Mouse (Mus musculus): Measurements from ENCODE around the gene Ssr1. TPM values are rescaled to one million over a fixed set of nuclear protein-coding genes. Genes with fewer than 3 reads are reported as not detected.

The Ssr1 gene
- total RNA-seq, 4 experiments from 2014 or later, result 92.0 to 103 (median 98.7) TPM

DNA sequence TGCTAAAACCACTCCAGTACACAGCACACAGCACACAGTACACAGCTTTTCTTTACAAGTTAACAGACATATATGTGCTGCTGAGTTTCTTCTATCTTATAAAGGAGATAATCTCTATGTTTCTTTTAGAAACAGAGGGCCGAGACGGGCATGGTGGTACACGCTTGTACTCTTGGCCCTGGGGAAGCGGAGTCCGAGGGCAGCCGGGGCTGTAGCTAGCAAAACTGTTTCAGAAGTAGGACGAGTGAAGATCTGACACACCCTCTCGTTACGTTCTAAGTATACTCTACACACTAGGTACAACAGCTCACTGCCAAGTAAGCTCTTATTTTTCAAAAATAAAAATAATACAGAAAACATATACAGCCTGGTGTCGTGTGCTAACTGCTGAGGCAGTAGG is 13.7 kb downstream of the Ssr1 start:
- no peak for DNase-seq (ENCODE audit: low spot score in 2 of 2)

DNA sequence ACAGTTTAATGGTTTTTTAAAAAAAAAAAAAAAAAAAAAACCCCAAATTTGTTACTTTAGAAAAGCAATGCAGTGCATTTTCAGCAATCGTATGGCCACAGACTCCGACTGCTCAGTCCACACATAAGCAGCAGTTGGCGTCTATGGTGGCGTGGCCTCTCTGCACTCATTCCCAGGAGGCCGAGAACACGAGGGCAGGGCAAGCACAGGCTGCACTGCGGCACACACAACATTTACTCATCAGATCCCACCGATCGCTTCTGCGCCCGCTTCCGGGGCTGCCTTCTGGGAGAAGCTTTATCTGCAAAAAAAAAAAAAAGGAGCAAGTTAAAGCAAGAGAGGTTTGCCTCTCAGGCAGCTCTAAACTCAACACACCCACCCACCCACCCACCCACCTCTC is 14.5 kb downstream of the Ssr1 start:
- no peak for DNase-seq (ENCODE audit: low spot score in 2 of 2)

DNA sequence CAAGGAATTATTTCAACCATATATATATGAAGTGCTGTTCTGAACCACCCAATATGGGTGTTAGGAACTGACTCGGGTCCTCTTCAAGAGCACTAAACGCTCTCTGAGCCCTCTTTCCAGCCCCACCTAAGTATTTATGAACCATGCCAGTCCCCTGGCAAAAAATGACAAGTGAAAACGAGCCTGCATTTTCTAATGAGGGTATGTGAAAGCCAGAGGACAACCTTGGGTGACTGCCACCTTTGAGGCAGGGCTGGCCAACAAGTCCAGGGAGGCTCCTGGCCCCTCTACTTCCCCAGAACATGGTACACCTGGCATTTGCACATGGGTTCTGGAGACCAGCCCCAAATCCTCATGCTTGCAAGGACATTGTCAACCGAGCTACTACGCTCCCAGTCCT is 19.3 kb downstream of the Ssr1 start:
- DNase-seq (ENCODE audit: low spot score in 2 of 2), result no peak

DNA sequence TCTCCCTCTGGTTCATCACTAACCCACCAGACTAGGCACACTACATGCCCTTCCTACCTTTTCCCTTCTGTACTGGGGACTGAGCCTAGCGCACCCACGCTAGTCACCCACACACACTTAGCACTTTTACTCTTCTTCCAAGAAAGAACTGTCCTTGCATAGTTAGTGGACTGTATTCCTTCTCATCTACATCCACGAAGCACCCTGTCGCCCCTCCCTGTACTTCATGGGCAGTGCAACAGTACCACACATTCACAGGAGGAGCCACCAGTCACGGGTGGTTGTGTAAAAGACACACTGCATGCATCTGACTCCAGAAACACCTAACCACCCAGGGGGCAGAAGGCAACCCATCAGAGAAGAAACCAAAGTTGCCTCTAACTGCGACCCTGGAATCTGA is 20.0 kb downstream of the Ssr1 start:
- DNase-seq (ENCODE audit: low spot score in 2 of 2), result no peak

DNA sequence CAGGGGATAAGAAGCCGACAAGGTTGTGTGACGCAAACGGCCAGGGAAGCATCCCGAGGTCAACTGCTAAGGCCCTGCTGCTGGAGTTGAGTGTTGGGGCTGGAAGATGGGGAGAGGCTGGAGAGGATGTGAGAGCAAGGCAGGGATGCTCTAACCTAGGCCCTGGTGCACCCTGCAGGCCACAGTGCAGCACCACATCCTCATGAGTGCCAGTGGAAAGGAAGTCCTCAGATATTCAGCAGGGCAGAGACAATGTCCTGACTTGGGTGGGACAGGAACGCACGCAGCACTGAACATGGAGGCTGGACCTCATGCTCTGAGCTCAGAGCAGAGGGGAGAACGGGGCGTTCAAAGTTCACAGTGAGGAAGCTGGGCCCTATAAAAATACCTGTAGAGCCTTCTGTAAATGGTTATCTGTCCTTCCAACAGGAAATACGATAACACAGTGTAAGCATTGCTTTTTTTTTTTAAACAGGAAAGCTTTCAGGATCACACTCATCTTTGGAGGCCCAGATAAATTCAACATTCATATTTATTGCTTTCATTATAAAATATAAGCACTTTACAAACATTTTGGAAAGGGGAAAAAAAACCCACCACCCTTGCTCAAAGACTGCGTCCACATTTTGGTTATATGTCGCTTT is 23.0 kb downstream of the Ssr1 start:
- no peak for DNase-seq (ENCODE audit: low spot score in 2 of 2)

DNA sequence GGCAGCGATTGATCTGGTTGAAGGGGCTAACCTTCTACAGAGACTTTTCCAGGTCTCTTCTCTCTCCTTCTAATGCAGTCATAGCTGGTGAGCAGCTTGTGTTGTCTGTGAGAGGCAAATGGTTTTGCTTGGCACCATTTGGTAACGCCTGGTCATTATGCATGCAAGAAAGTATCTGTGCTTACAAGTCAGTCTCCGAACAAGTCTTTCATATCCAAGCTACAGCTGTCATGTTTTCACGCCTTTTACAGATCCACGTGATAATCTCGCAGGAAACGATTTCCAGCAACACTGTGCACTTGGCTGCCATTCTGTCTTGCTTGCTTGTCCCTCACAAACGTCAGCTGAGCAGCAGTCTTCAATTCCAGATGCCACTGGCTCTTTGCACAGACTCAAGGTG is 24.0 kb downstream of the Ssr1 start:
- peak in 1 of 2 experiments; percentile 49 for DNase-seq (ENCODE audit: low spot score in 2 of 2)

DNA sequence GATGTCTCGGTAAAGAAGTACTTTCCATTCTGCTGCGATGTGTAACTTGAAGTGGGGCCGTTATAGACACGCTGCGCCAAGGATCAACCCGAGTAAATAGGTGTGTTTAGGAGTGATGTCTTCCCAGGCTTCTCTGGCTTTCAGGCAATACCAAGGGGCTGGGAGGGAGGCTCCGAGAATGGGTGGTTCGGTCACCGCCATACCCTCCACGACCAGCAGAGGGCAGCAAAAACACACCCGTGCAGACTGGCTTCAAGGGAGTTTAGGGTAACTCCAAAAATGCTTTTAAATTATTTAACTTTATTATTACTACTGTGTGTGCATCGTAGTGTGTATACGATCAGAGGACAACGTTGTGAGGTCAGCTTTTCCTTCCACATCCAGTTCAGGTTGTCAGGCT is 24.7 kb downstream of the Ssr1 start:
- peak; percentile 73 to 91 for DNase-seq (ENCODE audit: low spot score in 2 of 2)

DNA sequence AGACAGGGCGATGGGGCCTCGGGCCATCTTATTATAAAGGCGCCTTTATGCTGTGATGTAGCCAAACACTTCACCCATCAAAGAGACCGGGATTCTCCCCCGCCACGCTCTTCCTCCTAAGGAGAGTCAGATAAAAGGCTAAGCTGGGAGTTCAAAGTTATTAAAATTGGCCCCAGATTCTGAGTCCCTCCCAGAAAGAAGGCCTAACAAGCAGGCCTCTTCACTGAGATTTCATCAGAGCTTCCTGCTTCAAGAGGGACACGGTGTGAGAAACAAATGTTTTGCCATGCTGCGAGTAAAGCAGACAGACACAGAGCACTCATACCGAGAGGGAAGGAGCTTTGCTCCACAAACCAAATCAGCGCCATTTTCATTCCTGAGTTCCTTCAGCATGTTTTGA is 26.5 kb downstream of the Ssr1 start:
- no peak for DNase-seq (ENCODE audit: low spot score in 2 of 2)

DNA sequence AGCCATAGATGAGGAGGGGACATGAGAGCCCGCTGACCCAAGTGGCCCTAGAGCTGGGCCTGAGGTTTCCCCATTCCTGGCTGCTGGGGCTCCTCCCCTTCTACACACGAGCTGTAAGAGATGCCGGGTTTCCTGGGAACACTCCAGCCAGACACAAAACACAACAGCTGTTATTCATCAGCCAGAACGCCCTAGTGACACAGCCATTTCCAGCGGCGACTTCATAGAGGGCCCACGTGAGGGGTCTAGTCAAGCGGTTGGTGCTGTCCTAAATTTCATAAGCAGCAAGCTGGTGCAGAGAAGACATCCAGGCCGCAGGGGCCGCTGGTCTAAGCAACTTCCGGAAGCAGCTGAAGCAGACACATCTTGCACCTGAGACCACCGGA is 27.0 kb downstream of the Ssr1 start:
- no peak for DNase-seq (ENCODE audit: low spot score in 2 of 2)

DNA sequence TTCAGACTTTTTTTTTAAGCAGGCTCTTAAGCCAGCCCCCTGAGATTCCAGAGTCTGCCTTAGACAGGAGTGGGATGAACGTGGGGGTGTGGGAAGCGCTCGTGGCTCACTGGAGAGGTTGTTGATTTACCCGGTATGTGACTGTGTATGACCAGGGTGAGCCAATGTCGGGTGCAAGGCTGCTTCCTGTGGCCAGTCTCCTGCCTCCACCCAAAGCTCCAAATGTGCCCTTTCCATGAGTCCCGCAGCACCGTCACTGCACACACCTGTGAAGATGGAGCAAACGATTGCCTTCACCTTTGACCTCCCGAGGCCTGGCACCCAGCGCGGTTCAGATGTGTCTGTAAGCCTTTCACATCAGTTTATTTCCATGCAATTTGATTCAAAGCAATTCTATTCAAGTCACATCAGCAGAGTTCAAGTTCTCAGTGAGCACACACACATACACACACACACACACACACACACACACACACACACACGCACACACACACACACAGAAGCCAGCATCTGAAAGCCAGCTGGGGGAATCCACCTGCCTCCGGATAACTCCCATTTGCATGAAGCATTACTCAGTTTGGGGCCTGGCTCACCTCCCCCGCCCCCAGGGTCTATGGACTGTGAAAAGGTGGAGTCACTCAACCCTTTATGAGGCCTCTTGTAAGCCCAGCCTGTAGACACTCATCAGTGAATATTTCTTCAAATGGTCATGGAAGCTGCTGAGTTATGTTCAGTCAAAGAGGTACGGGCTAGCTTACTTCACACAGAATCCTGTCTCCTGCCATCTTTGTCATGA is 27.6 kb downstream of the Ssr1 start:
- no peak for DNase-seq (ENCODE audit: low spot score in 2 of 2)

DNA sequence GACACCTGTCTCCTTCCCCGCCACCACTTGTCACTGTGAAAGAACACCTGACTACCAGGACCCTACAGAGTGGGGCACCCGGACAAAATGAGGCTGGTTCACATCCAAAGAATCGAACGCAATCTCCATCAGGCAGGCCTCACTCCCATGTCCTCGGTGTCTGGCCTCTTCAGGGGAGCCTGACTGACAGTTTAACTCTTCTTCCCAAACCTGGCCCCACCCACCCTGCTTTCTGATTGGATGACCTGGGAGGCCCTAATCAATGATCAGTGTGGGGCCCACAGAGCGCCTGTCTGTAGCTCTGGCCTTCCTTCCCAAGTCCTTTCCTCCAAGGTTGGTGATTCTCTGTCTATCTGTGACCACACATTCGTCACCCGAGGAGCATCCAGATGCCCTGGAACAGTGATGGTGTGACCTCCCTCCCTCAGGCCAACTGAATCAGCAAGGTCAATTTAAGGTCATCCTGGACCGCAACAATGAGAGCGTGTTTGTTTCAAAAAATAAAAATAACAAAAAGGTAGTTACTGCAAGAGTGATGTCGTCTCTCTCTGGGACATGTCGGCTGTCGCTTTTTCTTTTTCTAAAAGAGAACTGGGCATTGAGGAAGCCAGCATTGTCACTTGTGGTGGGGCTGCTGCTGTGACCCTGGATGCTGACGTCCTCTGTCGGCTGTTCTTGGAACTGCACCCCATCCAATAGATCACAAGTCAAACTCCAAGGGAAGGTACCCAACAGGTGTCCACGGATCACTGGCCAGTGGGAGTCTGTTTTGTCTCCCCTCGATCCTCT is 28.7 kb downstream of the Ssr1 start:
- DNase-seq (ENCODE audit: low spot score in 2 of 2), result no peak

DNA sequence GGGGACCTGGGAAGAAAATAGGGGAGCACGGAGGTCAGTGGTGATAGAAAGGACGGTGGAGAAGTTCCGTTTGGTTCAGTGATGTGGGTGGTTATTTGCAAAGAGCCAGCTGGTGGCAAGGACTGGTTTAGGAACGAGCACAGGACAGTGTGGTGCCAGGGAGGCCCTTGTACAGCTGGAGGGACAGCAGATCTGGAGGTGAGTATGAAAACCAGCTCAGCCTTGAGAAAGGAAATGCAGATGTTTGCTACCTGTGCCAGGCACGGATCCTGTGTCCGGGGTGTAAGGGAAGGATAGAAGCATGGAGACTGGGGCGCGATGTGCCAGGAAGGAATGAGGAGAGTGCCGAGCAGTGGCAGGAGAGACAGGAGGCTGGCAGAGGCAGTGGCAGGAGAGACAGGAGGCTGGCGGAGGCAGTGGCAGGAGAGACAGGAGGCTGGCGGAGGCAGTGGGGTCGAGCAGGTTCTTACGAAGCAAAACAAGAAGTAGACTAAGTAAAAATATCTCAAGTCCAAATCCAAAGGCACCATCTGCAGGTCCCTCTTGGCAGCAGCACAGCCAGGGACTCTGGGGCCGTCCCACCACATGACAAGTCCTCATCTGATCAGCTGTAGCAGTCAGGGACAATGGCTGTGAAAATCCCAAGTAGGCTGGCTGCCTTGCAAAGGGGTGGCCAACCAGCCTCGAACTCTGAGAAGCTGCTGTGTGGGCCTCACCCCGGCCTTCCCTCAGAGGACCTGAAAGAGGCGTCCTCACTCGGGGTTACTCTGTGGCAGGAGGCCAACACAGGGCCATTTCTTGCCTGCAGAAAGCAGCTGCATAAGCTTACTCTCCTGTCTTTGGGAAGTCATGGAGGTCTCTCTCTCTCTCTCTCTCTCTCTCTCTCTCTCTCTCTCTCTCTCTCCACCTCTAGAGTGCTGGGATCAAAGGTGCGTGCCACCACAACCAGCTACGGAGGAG is 29.6 kb downstream of the Ssr1 start:
- no peak for DNase-seq (ENCODE audit: low spot score in 2 of 2)

DNA sequence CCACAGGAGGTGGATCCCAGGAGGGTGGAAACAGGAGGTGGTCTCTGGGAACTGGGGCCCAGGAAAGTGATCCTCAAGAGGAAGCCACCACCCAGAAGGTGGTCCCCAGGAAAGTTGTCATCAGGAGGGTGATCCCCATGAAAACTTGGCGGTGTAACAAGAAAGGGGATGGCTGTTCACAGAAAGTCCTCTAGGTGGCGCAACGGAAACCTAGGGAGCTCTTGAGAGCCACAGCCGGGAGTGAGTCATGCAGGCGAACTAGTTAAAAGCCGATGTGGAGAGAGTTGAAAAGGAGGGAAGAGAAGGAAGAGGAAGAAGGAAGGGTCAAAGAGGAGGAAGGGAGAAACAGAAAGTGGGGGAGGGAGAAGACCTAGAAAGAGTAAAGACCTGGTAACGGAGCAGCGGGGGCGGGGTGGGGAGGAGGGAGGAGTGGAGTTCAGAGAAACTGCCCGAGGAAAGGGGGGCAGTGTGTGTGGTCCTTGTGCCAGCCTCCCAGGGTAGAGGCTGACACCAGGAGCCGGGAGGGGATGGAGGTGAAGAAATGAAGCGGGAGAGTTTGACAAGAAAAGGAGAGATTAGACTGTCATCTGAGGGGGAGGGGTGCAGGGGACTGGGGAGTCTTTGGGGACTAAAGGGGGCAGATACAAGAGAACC is 30.5 kb downstream of the Ssr1 start:
- peak; percentile 61 to 64 for DNase-seq (ENCODE audit: low spot score in 2 of 2)

DNA sequence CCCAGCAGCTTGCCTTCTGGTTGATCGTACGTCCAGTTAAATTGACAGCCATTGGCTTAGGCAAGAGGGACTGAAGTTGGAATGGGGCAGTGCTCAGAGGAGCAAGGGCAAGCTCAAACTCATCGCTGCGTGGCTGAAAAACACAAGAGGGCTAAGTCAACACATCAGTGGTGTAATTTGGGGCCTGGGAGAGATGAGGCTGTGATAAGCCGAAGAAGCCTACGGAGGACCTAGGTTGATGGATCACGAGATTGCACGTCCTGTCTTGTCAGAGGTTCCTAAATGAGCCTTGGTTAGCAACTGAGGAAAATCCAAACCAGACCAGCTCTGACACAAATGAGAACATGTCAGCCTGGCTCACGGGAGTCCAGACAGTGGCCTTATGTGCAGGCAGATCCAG is 31.5 kb downstream of the Ssr1 start:
- DNase-seq (ENCODE audit: low spot score in 2 of 2), result no peak

DNA sequence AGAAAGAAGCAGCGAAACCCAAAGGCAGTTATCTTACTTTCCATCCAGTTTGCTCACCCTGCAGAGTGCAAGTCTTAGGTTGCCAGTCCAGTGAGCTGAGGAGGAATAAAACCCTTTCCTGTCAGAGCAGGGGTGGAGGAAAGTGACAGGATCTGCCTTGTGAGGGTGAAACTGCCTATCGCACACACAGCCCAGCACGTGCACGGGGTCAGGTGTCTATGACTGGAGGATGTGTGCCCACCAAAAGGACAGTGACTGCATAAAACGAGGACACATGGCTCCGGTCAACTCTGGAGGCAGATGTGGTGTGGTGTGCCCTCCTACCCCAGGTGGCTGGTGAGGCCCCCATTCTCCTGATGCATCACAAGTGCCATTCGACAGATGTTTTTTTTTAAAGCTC is 34.1 kb downstream of the Ssr1 start:
- no peak for DNase-seq (ENCODE audit: low spot score in 2 of 2)

DNA sequence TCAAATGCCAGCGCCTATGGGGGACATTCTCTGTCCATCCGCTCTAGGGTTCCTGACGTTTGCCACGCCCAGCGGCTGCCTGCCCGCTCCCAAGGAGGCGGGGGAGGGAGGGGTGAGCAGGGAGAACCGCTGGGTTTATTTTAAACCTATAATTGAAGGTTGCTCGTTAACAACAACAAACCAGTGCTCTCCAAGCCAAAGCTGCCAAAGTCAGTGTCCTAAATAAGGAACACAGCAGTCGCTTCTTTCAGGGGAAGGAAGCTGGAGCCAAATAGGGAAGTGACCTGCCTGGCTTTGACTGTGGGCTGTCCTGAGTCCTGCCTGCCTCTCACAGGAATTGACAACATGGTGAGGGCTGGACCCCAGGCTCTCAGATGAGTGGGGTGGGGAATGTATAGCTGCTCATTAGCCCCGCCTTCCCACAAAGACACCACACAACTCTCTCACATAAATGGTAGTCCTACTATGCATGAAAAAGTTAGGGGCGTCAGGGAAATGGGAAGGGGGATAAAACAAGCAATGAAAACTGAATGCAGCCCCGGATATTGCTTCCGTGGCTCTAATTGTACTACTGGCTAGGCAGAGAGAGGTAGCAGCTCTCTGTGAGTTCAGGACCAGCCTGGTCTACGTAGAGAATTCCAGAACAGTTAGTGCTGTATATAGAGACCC is 34.6 kb downstream of the Ssr1 start:
- no peak for DNase-seq (ENCODE audit: low spot score in 2 of 2)

DNA sequence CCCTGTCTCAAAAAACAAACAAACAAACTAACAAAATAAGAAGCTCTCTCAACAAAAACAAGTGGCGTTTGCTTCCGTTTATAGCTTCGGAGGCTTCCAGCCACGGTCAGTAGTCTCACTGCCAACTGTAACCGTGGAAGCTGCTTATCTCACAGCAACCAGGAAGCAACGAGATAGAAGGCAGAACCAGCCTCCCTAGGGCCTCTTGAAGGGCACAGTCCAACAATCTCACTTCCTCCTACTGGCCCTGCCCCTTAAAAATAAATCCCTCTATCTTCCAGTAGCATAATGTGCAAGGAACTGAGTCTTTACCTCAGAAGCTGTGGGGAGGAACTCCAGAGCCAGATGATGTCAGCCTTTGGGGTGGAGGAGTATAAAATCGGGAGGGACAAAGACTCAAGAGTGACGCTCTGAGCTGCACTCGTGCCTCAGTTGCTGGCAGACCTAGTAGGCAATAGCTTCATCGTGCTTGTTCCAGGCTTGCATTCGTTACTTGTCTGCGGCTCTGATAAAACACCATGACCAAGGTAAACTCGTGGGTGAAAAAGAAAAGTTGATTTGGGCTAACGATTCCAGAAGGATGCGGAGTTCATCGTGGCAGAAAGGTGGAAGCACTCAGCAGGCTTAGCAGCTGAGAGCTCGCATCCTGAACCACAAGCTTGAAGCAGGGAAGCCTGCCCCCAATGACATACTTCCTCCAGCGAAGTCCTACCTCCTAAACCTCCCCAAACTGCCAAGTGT is 35.3 kb downstream of the Ssr1 start:
- no peak for DNase-seq (ENCODE audit: low spot score in 2 of 2)

DNA sequence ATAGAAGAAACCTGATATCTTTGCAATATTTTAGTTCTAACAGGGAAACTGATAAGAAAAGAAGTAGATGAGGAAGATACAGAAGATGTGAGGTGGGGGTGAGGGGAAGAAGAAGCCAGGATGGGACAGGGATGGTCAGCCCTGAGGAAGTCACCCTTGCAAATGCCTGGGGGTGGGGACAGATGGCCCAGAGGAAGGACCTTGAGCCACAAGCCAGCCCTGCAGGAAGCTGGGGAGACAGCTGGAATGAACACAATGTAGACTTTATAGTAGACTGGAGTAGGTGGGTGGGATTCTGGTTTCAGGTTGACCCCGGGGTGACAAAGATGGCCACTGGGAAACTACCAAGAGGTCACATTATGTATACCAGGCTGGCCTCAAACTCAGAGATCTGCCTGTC is 39.7 kb downstream of the Ssr1 start:
- DNase-seq (ENCODE audit: low spot score in 2 of 2), result no peak

DNA sequence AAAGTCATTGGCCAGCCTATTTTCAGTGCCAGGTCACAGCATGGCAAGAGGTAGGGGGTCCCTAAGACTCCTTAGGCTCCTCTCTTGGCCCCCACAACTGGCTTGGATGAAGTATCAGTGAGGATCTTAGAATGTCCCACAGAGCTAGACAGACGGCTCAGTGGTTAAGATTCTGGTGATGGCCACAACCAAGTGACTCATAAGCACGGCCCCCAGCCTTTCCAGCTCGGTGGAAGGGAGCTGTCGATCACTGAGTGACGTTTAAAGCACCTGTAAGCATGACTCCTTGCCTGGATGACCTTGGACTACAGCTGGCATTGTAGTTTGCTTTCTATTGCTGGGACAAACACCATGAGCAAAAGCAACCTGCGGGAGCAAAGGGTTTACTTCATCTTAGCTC is 41.0 kb downstream of the Ssr1 start:
- no peak for DNase-seq (ENCODE audit: low spot score in 2 of 2)

DNA sequence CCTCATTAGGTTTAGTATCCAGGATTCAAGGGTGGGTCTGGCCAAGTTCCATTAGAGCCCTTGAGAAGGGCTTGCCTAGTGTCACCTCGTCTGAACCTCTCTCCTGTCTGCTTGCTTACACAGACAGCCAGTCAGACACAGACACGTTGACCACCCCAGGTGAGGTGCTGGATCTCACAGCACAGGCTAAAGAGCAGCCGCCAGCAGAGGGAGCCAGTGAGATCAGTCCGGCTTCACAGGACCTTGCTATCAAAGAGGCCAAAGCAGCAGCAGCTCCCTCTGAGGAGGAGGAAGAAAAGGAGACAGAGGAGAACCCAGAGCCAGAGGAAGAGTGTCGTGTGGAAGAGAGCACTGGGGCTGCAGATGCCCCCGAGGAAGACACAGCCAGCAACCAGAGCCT is 47.3 kb downstream of the Ssr1 start:
- DNase-seq (ENCODE audit: low spot score in 2 of 2), result peak; percentile 48 to 81

All from layer of hippocampus, adult 8-10 months (tissue).